Mouse (Mus musculus) layer of hippocampus, adult 6 months (tissue): ENCODE results near the gene Nectin3. TPM values are rescaled to one million over a fixed set of nuclear protein-coding genes. Genes with fewer than 3 reads are reported as not detected.

Source experiments
- long read RNA-seq, 2 experiments: library from polyadenylated mRNA; unstranded; transcript quantifications; one replicate each; pipeline ENCODE4 v2.0.0; 2019 to 2020
- polyA plus RNA-seq: library from polyadenylated mRNA; unstranded; fragments of <200 nt; fragmentation: Nextera tagmentation; gene quantifications from 2 replicates; pipeline ENCODE4 v1.2.3, GENCODE M21; 2021

The Nectin3 gene
- 6.3 and 7.1 TPM in 2 replicates for polyA plus RNA-seq
- long read RNA-seq, experiment 1, partial matches to known transcripts: 9 of 20 reads
- long read RNA-seq, experiment 1, other reads (novel, unspliced or antisense): 9 of 20 reads
- long read RNA-seq, experiment 2, transcript Nectin3-201 (6 exons, 3,062 nt): major isoform, 7 of 21 reads
- long read RNA-seq, experiment 2, partial matches to known transcripts: 2 of 21 reads
- long read RNA-seq, experiment 2, other reads (novel, unspliced or antisense): 12 of 21 reads

GRCm38 (mm10) chr16:46498421-46498789, at the start of gene Nectin3:
Gene Nectin3, minus strand, starts transcription at chr16:46498525.

